Mouse (Mus musculus): Measurements from ENCODE around the gene Rap1gap. TPM values are rescaled to one million over a fixed set of nuclear protein-coding genes. Genes with fewer than 3 reads are reported as not detected.

Gene Rap1gap
- polyA plus RNA-seq, 1 experiment = 1.3 TPM

DNA sequence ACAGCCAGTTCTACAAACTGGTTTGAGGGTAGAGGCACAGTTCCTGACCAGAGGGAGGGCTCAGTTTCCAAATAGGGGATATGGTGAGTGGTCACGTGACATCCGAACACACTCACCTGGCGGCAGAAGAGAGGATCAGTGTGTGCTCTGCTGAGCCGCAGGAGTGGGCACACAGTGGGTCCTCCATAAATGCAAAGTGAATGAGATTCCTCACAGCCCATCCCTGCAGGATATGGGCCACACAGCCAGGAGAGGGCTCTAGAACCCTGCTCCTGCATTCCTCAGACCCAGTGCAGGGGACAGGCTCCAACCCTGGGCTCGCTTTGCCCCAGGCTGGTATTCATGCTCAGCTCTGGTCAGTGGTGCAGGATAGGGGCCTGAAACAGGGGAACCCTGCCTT lies 68.9 kb downstream of the Rap1gap start:
- TF ChIP-seq REST (IDR thresholded peaks at IDR 0.05; ENCODE audit: insufficient read depth, insufficient read length) = no peak
- TF ChIP-seq E2F4 (IDR thresholded peaks at IDR 0.05; ENCODE audit: insufficient read depth) = no peak
- TF ChIP-seq USF1 (IDR thresholded peaks at IDR 0.05; ENCODE audit: low read depth) = no peak
- TF ChIP-seq POLR2AphosphoS2 (IDR thresholded peaks at IDR 0.05; ENCODE audit: insufficient read length, low read depth) = no peak
- no peak for TF ChIP-seq CEBPB (IDR thresholded peaks at IDR 0.05; ENCODE audit: insufficient read depth, poor library complexity, severe bottlenecking)
- TF ChIP-seq TCF3 (IDR thresholded peaks at IDR 0.05; ENCODE audit: insufficient read length, low read depth) = no peak
- H3K27me3 ChIP-seq (ENCODE audit: control insufficient read depth, insufficient read depth, insufficient read length) = peaks cover 58% of the 10 kb centered on the region
- H3K4me3 ChIP-seq = no peak overlapping the region
- H3K36me3 ChIP-seq (ENCODE audit: control insufficient read depth, insufficient read depth) = no peaks in the 10 kb centered on the region
- no peaks in the 10 kb centered on the region for H3K79me2 ChIP-seq (ENCODE audit: control insufficient read depth, insufficient read depth)
- no peak overlapping the region for H3K4me2 ChIP-seq (ENCODE audit: low read depth)
- H3ac ChIP-seq (ENCODE audit: control insufficient read depth, insufficient read length) = no peak overlapping the region

DNA sequence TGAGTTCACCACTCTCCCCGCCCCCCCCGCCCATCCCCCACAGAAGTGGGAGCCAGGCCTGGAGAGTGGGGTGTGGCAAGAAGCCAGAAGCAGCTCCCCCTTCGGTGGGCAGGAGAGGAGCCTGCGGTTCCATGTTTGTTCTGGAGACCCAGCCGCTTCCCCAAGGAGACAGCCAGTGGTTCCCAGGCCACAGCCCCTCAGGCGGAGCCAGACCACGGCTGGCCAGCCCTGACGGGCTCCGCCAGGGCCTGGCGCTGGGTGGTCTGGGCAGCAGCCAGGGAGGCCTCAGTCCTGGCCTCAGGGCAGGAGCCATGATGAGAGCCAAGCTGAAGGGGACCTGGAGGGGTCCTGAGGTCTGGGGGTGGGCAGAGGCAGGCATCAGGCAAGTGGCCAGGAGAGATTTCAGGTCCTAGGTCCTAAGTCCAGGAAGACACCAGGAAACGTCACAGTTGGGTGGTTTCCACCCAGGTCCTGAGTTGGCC lies 71.7 kb downstream of the Rap1gap start:
- TF ChIP-seq POLR2A (IDR thresholded peaks at IDR 0.05; ENCODE audit: insufficient read length, low read depth) (no peak), TCF12 (IDR thresholded peaks at IDR 0.05; ENCODE audit: insufficient read depth, poor library complexity, severe bottlenecking) (no peak), MAX (IDR thresholded peaks at IDR 0.05; ENCODE audit: low read depth) (no peak), REST (IDR thresholded peaks at IDR 0.05; ENCODE audit: insufficient read depth, insufficient read length) (no peak), MYOD1 (IDR thresholded peaks at IDR 0.05; ENCODE audit: control insufficient read depth in 1 of 3, insufficient read length in 2 of 3, low read depth in 2 of 3) (no peak), E2F4 (IDR thresholded peaks at IDR 0.05; ENCODE audit: insufficient read depth) (no peak), CEBPB (IDR thresholded peaks at IDR 0.05; ENCODE audit: insufficient read depth, poor library complexity, severe bottlenecking) (no peak), POLR2AphosphoS2 (IDR thresholded peaks at IDR 0.05; ENCODE audit: insufficient read length, low read depth) (no peak), USF1 (IDR thresholded peaks at IDR 0.05; ENCODE audit: low read depth) (no peak), SRF (IDR thresholded peaks at IDR 0.05; ENCODE audit: control insufficient read depth, insufficient read length, low read depth) (no peak), MYOG (IDR thresholded peaks at IDR 0.05; ENCODE audit: control insufficient read depth in 1 of 3, insufficient read depth in 1 of 3, insufficient read length in 2 of 3, low read depth in 2 of 3) (no peak), TCF3 (IDR thresholded peaks at IDR 0.05; ENCODE audit: insufficient read length, low read depth) (no peak)
- H3K4me3 ChIP-seq = no peak overlapping the region
- H3K27me3 ChIP-seq (ENCODE audit: control insufficient read depth, insufficient read depth, insufficient read length) = peaks cover 70% of the 10 kb centered on the region
- H3K36me3 ChIP-seq (ENCODE audit: control insufficient read depth, insufficient read depth) = no peaks in the 10 kb centered on the region
- H3K79me2 ChIP-seq (ENCODE audit: control insufficient read depth, insufficient read depth) = no peaks in the 10 kb centered on the region
- no peak overlapping the region for H3K4me2 ChIP-seq (ENCODE audit: low read depth)
- no peak overlapping the region for H3ac ChIP-seq (ENCODE audit: control insufficient read depth, insufficient read length)

DNA sequence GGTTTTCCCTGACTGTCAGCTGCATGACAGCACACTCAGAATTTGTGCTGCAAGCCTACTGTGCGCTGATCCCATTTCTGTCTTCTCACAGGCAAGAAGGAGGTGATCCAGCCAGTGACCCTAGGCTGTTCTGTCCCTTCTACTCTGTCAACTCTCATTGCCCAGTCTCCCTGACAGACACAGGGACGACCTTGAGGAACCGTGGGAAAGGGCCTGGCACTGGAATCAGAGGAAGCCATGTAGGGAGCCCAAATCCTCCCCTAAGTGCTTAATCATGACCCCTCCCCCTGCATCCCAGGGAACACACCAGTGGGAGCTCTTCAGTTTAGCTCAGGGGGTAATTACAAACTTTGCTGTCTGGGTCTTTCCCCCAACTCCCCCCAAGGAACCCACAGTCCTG lies 73.2 kb downstream of the Rap1gap start:
- H3K36me3 ChIP-seq (ENCODE audit: control insufficient read depth, insufficient read depth) = no peaks in the 10 kb centered on the region
- no peak overlapping the region for H3K4me3 ChIP-seq
- TF ChIP-seq POLR2AphosphoS2 (IDR thresholded peaks at IDR 0.05; ENCODE audit: insufficient read length, low read depth) = no peak
- TF ChIP-seq E2F4 (IDR thresholded peaks at IDR 0.05; ENCODE audit: insufficient read depth) = no peak
- no peak for TF ChIP-seq USF1 (IDR thresholded peaks at IDR 0.05; ENCODE audit: low read depth)
- TF ChIP-seq MAX (IDR thresholded peaks at IDR 0.05; ENCODE audit: low read depth) = no peak

DNA sequence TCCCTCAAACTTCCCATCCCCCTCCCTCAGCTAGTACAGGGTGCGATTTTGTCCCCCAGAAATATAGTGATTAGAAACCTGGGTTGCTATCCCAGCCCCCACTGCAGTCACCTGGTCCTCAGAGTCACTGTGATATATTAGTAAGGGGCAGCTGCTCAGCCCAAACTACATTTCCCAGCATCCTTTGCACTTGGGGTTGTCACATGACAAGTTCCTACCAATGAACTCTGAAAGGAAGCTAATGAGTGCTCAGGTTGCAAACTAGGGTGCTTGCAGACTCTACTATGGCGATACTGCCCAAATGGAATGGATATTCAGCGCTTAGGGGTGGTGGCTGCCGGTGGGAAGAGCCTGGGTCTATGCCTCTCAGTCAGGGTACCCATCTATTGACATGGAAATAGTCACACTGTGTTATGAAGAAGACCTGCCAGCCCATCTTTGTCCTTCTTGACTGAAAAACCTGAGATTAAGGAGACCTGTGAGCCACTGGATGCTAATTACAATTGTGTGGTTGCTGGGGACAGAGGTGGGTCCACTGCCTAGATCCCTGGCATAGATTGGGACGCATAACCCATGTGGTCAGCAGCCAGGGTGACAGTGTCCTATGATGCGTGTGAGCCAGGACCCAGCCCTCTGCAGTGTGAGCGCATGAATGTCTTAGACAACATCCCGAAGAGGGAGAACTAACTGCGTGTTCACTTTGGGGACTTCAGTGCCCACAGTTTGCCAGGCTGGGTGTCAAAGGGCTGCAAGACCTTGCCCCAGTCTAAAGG lies 74.8 kb downstream of the Rap1gap start:
- Histone ChIP-seq H3K27me3 (ENCODE audit: control insufficient read depth, insufficient read depth, insufficient read length) (peaks cover 73% of the 10 kb centered on the region), H3K4me2 (ENCODE audit: low read depth) (no peak overlapping the region)
- TF ChIP-seq MYOD1 (IDR thresholded peaks at IDR 0.05; ENCODE audit: control insufficient read depth in 1 of 3, insufficient read length in 2 of 3, low read depth in 2 of 3) (no peak), MAX (IDR thresholded peaks at IDR 0.05; ENCODE audit: low read depth) (no peak), USF1 (IDR thresholded peaks at IDR 0.05; ENCODE audit: low read depth) (peak; percentile 77)

More for the DNA sequence above, 73.2 kb downstream of the Rap1gap start:
- H3K4me2 ChIP-seq (ENCODE audit: low read depth) = no peak overlapping the region
- no peaks in the 10 kb centered on the region for H3K79me2 ChIP-seq (ENCODE audit: control insufficient read depth, insufficient read depth)
- H3ac ChIP-seq (ENCODE audit: control insufficient read depth, insufficient read length) = no peak overlapping the region
- H3K27me3 ChIP-seq (ENCODE audit: control insufficient read depth, insufficient read depth, insufficient read length) = peaks cover 71% of the 10 kb centered on the region

DNA sequence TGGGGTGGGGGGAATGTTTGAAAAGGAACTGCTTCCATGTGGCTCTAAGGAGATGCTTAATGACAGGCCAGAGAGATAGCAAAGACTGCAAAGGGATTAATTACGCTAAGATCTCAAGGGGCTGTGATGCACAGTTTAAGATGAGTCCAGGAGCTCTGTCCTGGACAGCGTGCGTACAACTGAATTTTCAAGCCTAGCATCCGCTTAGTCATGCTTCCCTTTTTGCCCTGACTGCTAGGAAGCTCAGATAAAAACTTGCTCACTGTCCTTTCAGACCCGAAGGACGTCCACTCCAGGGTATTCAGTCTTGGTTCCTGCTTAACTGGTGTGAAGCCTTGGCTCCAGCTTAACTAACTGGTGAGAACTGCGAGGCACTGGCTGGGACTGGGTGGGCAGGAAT lies 75.8 kb downstream of the Rap1gap start:
- Histone ChIP-seq H3K79me2 (ENCODE audit: control insufficient read depth, insufficient read depth) (no peaks in the 10 kb centered on the region), H3K27me3 (ENCODE audit: control insufficient read depth, insufficient read depth, insufficient read length) (peaks cover 73% of the 10 kb centered on the region), H3K4me2 (ENCODE audit: low read depth) (no peak overlapping the region), H3K36me3 (ENCODE audit: control insufficient read depth, insufficient read depth) (no peaks in the 10 kb centered on the region), H3ac (ENCODE audit: control insufficient read depth, insufficient read length) (no peak overlapping the region), H3K4me3 (no peak overlapping the region)
- TF ChIP-seq TCF12 (IDR thresholded peaks at IDR 0.05; ENCODE audit: insufficient read depth, poor library complexity, severe bottlenecking) = no peak
- TF ChIP-seq MAX (IDR thresholded peaks at IDR 0.05; ENCODE audit: low read depth) = no peak
- no peak for TF ChIP-seq REST (IDR thresholded peaks at IDR 0.05; ENCODE audit: insufficient read depth, insufficient read length)
- no peak for TF ChIP-seq CEBPB (IDR thresholded peaks at IDR 0.05; ENCODE audit: insufficient read depth, poor library complexity, severe bottlenecking)
- TF ChIP-seq E2F4 (IDR thresholded peaks at IDR 0.05; ENCODE audit: insufficient read depth) = no peak
- no peak for TF ChIP-seq POLR2A (IDR thresholded peaks at IDR 0.05; ENCODE audit: insufficient read length, low read depth)
- TF ChIP-seq TCF3 (IDR thresholded peaks at IDR 0.05; ENCODE audit: insufficient read length, low read depth) = no peak
- no peak for TF ChIP-seq MYOG (IDR thresholded peaks at IDR 0.05; ENCODE audit: control insufficient read depth in 1 of 3, insufficient read depth in 1 of 3, insufficient read length in 2 of 3, low read depth in 2 of 3)
- TF ChIP-seq SRF (IDR thresholded peaks at IDR 0.05; ENCODE audit: control insufficient read depth, insufficient read length, low read depth) = no peak
- TF ChIP-seq USF1 (IDR thresholded peaks at IDR 0.05; ENCODE audit: low read depth) = no peak
- no peak for TF ChIP-seq POLR2AphosphoS2 (IDR thresholded peaks at IDR 0.05; ENCODE audit: insufficient read length, low read depth)
- no peak for TF ChIP-seq MYOD1 (IDR thresholded peaks at IDR 0.05; ENCODE audit: control insufficient read depth in 1 of 3, insufficient read length in 2 of 3, low read depth in 2 of 3)

More for the DNA sequence above, 74.8 kb downstream of the Rap1gap start:
- H3K4me3 ChIP-seq = no peak overlapping the region
- no peak overlapping the region for H3ac ChIP-seq (ENCODE audit: control insufficient read depth, insufficient read length)
- no peaks in the 10 kb centered on the region for H3K36me3 ChIP-seq (ENCODE audit: control insufficient read depth, insufficient read depth)
- no peaks in the 10 kb centered on the region for H3K79me2 ChIP-seq (ENCODE audit: control insufficient read depth, insufficient read depth)
